Mouse (Mus musculus) cerebellum, adult 2 months (tissue): ENCODE measurements at regions not wholly inside any gene's neighbourhood (a gene's known extent, or its start where the extent isn't known, plus 50 kb on each side); places are given as distances from the start of the nearest gene placed in this dataset.

Experiments used
- CTCF ChIP-seq: fragments of 200-500 bp; IDR thresholded peaks from 2 replicates; pipeline ENCODE4 v1.5.1; 2011; ENCODE audit warnings: low read depth, mild to moderate bottlenecking, control low read depth, low read length, moderate library complexity, borderline replicate concordance; ENCODE audit not compliant: insufficient read depth
- POLR2A ChIP-seq: fragments of 200-500 bp; IDR thresholded peaks from 2 replicates; pipeline ENCODE4 v1.6.1; 2011; ENCODE audit warnings: low read length, control low read depth, borderline replicate concordance; ENCODE audit not compliant: insufficient read depth

- TF ChIP-seq POLR2A (no peak), CTCF (no peak)
Measured at GRCm38 (mm10) chr4:75332791-75333190, 54.7 kb upstream of the Dmac1 start.
